Mouse (Mus musculus) forebrain, embryonic 13.5 days (tissue): ENCODE results near the gene Hsd3b7. TPM values are rescaled to one million over a fixed set of nuclear protein-coding genes. Genes with fewer than 3 reads are reported as not detected.
A peak's percentile ranks its signal among the peaks of the same experiment; 100 is the strongest.

Source experiments
- ATAC-seq: fragments of 200-750 bp; cut with Nextera tagmentation; 2 replicates; pipeline ENCODE4 v1.8.0; 2017
- H3K27ac ChIP-seq: fragments of 300-500 bp; sonication (generic); 2 replicates; pipeline ENCODE4 v1.5.1; 2015; ENCODE audit warnings: inconsistent platforms, mild to moderate bottlenecking, moderate library complexity
- H3K27me3 ChIP-seq: fragments of 300-500 bp; sonication (generic); 2 replicates; pipeline ENCODE4 v1.6.1; 2015; ENCODE audit warnings: mild to moderate bottlenecking, inconsistent platforms
- H3K36me3 ChIP-seq: fragments of 300-500 bp; sonication (generic); 2 replicates; pipeline ENCODE4 v1.6.1; 2015; ENCODE audit warnings: mild to moderate bottlenecking, inconsistent platforms; ENCODE audit not compliant: poor library complexity, severe bottlenecking
- H3K4me1 ChIP-seq: fragments of 300-500 bp; sonication (generic); 2 replicates; pipeline ENCODE4 v1.6.1; 2015; ENCODE audit warnings: inconsistent platforms
- H3K4me2 ChIP-seq: fragments of 300-500 bp; sonication (generic); 2 replicates; pipeline ENCODE4 v1.6.1; 2015; ENCODE audit warnings: inconsistent platforms, mild to moderate bottlenecking, moderate library complexity
- H3K4me3 ChIP-seq: fragments of 300-500 bp; sonication (generic); 2 replicates; pipeline ENCODE4 v1.5.1; 2015; ENCODE audit warnings: mild to moderate bottlenecking, inconsistent platforms
- H3K9ac ChIP-seq: fragments of 300-500 bp; sonication (generic); 2 replicates; pipeline ENCODE4 v1.6.1; 2015; ENCODE audit warnings: mild to moderate bottlenecking, inconsistent platforms
- H3K9me3 ChIP-seq: fragments of 300-500 bp; sonication (generic); replicated peaks from 2 replicates; pipeline ENCODE4 v1.6.1; 2016; ENCODE audit warnings: inconsistent platforms
- WGBS: fragments of 180-500 bp; shearing (Covaris S2); methylation state at CpG from one replicate; pipeline ENCODE4 v1.1.7; 2015; 5-methylcytosine and 5-hydroxymethylcytosine counted together
- polyA plus RNA-seq: library from polyadenylated mRNA; unstranded; fragments of >200 nt; fragmentation: Nextera tagmentation; extraction: Ambion mirVana; gene quantifications from 2 replicates; pipeline ENCODE4 v1.2.1, GENCODE M21; 2015

Hsd3b7 gene
- polyA plus RNA-seq, 1 experiment from 2014 or later, result 5.0 TPM

DNA sequence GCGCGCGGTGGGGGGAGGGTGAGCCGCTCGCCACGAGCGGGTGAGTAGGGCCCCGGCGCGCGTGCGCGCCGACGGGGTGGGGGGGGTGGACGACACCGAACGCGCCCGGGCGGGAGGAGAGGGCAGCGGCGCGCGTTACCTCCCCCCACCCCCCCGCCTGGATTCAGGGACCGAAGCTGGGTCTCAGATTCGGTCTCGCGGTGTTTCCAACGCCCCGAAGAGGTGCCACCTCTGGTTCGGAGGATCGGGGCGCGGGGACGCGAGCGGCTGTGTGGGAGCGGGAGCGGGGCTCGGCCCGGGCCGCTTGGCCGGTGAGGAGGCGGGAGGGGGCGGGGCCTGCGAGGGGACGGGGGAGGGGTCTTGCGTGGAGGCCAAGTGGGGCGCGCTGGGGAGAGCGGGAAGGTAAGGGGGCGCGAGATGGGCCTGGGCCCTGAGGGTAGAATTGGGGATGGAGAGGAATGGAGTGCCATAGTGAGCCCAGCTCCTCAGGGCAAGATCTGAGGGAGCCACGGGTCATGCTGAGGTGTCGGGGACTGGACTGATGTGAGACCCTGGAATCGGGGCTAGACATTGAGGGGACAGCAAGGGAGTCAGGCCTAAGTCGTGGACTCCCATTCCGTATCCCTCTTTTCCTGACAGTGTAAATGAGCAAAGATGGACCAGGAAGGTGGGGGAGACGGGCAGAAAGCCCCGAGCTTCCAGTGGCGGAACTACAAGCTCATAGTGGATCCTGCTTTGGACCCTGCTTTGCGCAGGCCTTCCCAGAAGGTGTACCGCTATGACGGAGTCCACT is 22.7 kb upstream of the Hsd3b7 start:
- Histone ChIP-seq H3K4me3 (peak overlapping the region; percentile 88), H3K27ac (peak overlapping the region; percentile 97), H3K27me3 (no peaks in the 10 kb centered on the region), H3K4me1 (peaks cover 18% of the 10 kb centered on the region), H3K36me3 (peaks cover 42% of the 10 kb centered on the region), H3K4me2 (peak overlapping the region; percentile 92), H3K9ac (peak overlapping the region; percentile 90), H3K9me3 (no peaks in the 10 kb centered on the region)
- 8% methylated on average over 18 of the region's 66 CpGs for WGBS
- peak; percentile 28 for ATAC-seq

DNA sequence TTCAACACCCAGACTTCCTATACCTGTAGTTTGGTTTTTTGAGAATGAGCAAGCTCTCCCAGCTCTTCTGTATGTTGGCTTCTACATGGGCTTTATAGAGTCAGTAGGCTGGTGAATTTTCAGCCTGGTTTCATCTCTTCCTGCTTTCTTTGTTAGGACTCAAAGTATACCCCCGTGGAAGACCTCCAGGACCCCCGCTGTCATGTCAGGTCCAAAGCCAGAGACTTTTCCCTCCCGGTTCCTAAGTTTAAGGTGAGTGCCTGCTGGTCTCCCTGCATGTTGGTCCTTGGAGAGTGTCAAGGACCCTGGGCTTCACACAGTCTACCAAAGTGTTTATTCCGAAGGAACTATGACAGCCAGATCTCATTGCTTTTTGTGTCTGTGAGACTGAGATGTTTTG is 22.1 kb upstream of the Hsd3b7 start:
- no peaks in the 10 kb centered on the region for H3K27me3 ChIP-seq
- peak overlapping the region; percentile 92 for H3K4me2 ChIP-seq
- no peak overlapping the region for H3K27ac ChIP-seq
- peaks cover 18% of the 10 kb centered on the region for H3K4me1 ChIP-seq
- peaks cover 47% of the 10 kb centered on the region for H3K36me3 ChIP-seq
- H3K4me3 ChIP-seq, result peak overlapping the region; percentile 88
- ATAC-seq, result no peak
- H3K9me3 ChIP-seq, result no peaks in the 10 kb centered on the region
- WGBS, result 75% methylated on average over 4 of the region's 4 CpGs
- H3K9ac ChIP-seq, result peak overlapping the region; percentile 90

- 93% methylated on average over 7 of the region's 7 CpGs for WGBS
- peaks cover 98% of the 10 kb centered on the region for H3K36me3 ChIP-seq
- no peak within 1 kb of the TSS for H3K27ac ChIP-seq
- H3K4me3 ChIP-seq, result no peak within 1 kb of the TSS
- no peaks in the 10 kb centered on the region for H3K27me3 ChIP-seq
- H3K4me2 ChIP-seq, result no peak within 1 kb of the TSS
- H3K9me3 ChIP-seq, result no peaks in the 10 kb centered on the region
- no peak within 1 kb of the TSS for H3K9ac ChIP-seq
- no peaks in the 10 kb centered on the region for H3K4me1 ChIP-seq
- ATAC-seq, result no peak
Observed at GRCm38 (mm10) chr7:127785308-127785707, 15.1 kb upstream of the Hsd3b7 start, which contains the start of gene Gm49388. TSS of gene Gm49388 (plus strand) at chr7:127785608.

GRCm38 (mm10) chr7:127797076-127797845 is 3.1 kb upstream of the Hsd3b7 start:
- no peaks in the 10 kb centered on the region for H3K9me3 ChIP-seq
- H3K27ac ChIP-seq, result no peak overlapping the region
- H3K4me1 ChIP-seq, result 0 out of 2 replicates have a peak, but pooled peaks cover 8% of the 10 kb centered on the region
- H3K36me3 ChIP-seq, result peaks cover 79% of the 10 kb centered on the region
- no peaks in the 10 kb centered on the region for H3K27me3 ChIP-seq
- no peak overlapping the region for H3K9ac ChIP-seq
- H3K4me2 ChIP-seq, result no peak overlapping the region
- WGBS, result 95% methylated on average over 23 of the region's 23 CpGs
- no peak overlapping the region for H3K4me3 ChIP-seq
- ATAC-seq, result no peak

DNA sequence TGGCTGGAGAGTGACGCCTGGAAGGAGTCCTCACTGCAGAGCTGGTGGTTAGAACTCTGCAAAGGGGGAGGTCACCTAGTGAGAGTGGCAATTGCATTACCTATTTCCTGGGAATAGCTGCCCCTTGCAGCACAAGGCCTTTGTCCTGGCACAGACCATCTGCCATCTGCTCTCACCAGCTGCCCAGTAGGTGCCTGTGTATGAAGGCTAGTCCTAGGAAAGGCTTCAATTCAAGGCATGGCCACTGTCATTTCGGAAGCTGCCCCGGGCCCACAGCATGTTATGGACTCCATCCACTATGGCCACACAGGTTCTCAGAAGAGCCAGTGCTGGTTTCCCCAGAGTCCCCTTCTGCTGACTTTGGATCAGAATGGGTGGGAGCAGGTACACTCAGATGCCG is 1.8 kb upstream of the Hsd3b7 start:
- H3K27ac ChIP-seq, result no peak overlapping the region
- ATAC-seq, result no peak

GRCm38 (mm10) chr7:127799211-127799610 is 1.2 kb upstream of the Hsd3b7 start:
- H3K36me3 ChIP-seq, result peaks cover 74% of the 10 kb centered on the region
- no peak overlapping the region for H3K27ac ChIP-seq
- ATAC-seq, result no peak
- H3K27me3 ChIP-seq, result no peaks in the 10 kb centered on the region
- H3K4me3 ChIP-seq, result no peak overlapping the region
- WGBS, result 90% methylated on average over 13 of the region's 13 CpGs
- 0 out of 2 replicates have a peak, but pooled peaks cover 8% of the 10 kb centered on the region for H3K4me1 ChIP-seq
- H3K4me2 ChIP-seq, result no peak overlapping the region
- H3K9ac ChIP-seq, result no peak overlapping the region
- H3K9me3 ChIP-seq, result no peaks in the 10 kb centered on the region

More for the DNA sequence above, 1.8 kb upstream of the Hsd3b7 start:
- 87% methylated on average over 4 of the region's 4 CpGs for WGBS
- Histone ChIP-seq H3K4me2 (no peak overlapping the region), H3K27me3 (no peaks in the 10 kb centered on the region), H3K36me3 (peaks cover 79% of the 10 kb centered on the region), H3K4me3 (no peak overlapping the region), H3K4me1 (0 out of 2 replicates have a peak, but pooled peaks cover 8% of the 10 kb centered on the region), H3K9ac (no peak overlapping the region), H3K9me3 (no peaks in the 10 kb centered on the region)

DNA sequence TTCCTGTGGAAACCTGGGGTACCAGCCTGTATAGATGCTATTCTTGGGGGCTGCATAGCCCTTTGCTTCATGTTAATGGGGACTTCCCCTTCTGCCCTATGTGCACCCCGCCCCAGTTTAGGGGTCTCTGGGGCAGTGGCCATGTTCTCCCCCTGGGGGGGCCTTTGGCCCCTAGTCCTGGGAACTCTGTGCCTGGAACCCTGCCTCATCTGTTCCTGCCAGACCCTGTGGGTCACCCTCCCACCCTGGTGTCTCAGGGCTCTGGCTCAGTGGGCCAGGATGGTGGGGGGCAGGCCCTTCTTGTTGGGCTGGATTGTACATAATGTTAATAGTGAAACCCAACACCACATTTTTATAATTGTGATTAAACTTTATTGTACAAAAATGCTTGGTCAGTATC is 666 bp upstream of the Hsd3b7 start:
- no peak overlapping the region for H3K4me3 ChIP-seq
- H3K4me1 ChIP-seq, result 0 out of 2 replicates have a peak, but pooled peaks cover 8% of the 10 kb centered on the region
- 100% methylated on average over 1 of the region's 1 CpGs for WGBS
- 0 out of 2 replicates have a peak overlapping the region, but pooled peaks have one; percentile 32 for H3K27ac ChIP-seq
- H3K4me2 ChIP-seq, result no peak overlapping the region
- no peaks in the 10 kb centered on the region for H3K27me3 ChIP-seq
- H3K36me3 ChIP-seq, result peaks cover 75% of the 10 kb centered on the region
- no peak for ATAC-seq
- no peak overlapping the region for H3K9ac ChIP-seq
- no peaks in the 10 kb centered on the region for H3K9me3 ChIP-seq

DNA sequence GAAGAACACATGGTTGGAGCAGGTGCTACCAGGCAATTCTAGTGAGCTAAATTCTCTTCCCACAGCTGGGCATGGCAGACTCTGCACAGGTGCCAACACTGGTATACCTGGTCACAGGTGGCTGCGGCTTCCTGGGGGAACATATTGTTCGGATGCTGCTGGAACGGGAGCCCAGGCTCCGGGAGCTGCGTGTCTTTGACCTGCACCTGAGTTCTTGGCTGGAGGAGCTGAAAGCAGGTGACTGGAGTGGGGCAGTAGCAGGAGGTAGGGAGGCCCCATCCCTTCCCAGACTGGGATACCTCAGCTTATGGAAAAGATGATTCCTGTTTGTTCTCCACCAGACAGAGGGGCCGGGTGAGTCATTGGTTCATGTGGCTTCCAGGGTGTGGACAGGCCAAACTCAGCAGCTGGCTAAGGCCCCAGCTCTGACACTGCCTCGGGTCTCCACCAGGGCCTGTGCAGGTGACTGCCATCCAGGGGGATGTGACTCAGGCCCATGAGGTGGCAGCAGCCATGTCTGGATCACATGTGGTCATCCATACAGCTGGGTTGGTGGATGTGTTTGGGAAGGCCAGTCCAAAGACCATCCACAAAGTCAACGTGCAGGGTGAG is 712 bp downstream of the Hsd3b7 start:
- 0 out of 2 replicates have a peak, but pooled peaks cover 8% of the 10 kb centered on the region for H3K4me1 ChIP-seq
- H3K9ac ChIP-seq, result peak overlapping the region; percentile 22; the same call in 1 of the 2 replicates
- no peaks in the 10 kb centered on the region for H3K9me3 ChIP-seq
- no peak overlapping the region for H3K4me2 ChIP-seq
- H3K4me3 ChIP-seq, result no peak overlapping the region
- H3K27me3 ChIP-seq, result no peaks in the 10 kb centered on the region
- 93% methylated on average over 8 of the region's 8 CpGs for WGBS
- ATAC-seq, result peak; percentile 14; the same call in 1 of the 2 replicates
- peaks cover 74% of the 10 kb centered on the region for H3K36me3 ChIP-seq
- H3K27ac ChIP-seq, result no peak overlapping the region

DNA sequence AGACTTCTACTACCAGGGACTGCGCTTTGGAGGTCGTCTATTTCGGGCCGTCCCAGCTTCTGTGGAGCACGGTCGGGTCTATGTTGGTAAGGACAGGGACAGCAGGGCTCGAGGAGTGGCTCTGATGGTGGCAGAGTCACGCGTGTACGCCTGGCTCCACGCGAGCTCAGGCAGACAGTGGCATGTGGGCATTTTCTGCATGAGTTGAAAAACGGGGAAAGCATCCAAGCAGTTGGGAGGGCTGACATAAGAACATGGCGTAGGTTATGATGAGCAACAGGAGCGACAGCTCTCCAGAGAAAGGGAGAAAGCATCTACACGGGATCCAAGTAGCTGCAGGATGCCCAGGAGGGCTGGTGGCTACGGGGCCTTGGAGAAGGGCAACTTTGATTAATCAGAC is 1.9 kb downstream of the Hsd3b7 start:
- peaks cover 71% of the 10 kb centered on the region for H3K36me3 ChIP-seq
- no peak overlapping the region for H3K4me2 ChIP-seq
- no peak overlapping the region for H3K27ac ChIP-seq
- no peaks in the 10 kb centered on the region for H3K9me3 ChIP-seq
- H3K9ac ChIP-seq, result no peak overlapping the region
- H3K4me1 ChIP-seq, result 0 out of 2 replicates have a peak, but pooled peaks cover 8% of the 10 kb centered on the region
- H3K27me3 ChIP-seq, result no peaks in the 10 kb centered on the region
- no peak overlapping the region for H3K4me3 ChIP-seq
- no peak for ATAC-seq
- 92% methylated on average over 17 of the region's 17 CpGs for WGBS

GRCm38 (mm10) chr7:127808821-127809220 is 8.4 kb downstream of the Hsd3b7 start:
- H3K4me2 ChIP-seq, result no peak overlapping the region
- H3K4me3 ChIP-seq, result no peak overlapping the region
- no peaks in the 10 kb centered on the region for H3K27me3 ChIP-seq
- 44% methylated on average over 5 of the region's 5 CpGs for WGBS
- H3K36me3 ChIP-seq, result peaks cover 81% of the 10 kb centered on the region
- H3K27ac ChIP-seq, result no peak overlapping the region
- no peak overlapping the region for H3K9ac ChIP-seq
- H3K9me3 ChIP-seq, result no peaks in the 10 kb centered on the region
- no peak for ATAC-seq
- H3K4me1 ChIP-seq, result peaks cover under 1% of the 10 kb centered on the region; the same call in 1 of the 2 replicates

DNA sequence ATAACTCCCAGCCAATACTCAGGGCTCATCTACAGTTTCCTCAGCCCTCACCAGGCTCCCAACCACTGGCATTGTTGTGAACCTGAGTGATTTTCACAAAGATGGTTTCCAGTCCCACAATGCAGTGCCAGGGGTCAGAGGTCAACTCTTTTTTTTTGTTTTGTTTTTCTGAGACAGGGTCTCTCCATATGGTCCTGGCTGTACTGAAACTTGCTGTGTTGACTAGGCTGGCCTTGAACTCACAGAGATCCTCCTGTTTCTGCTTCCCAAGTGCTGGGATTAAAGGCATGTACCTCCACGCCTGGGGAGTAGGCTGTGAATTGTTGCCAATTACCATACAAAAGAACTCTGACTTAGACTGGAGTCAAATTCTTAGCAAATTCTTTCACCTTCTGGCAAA is 9.4 kb downstream of the Hsd3b7 start:
- Histone ChIP-seq H3K4me3 (no peak overlapping the region), H3K36me3 (peaks cover 85% of the 10 kb centered on the region), H3K4me2 (no peak overlapping the region), H3K27ac (no peak overlapping the region), H3K27me3 (no peaks in the 10 kb centered on the region), H3K9ac (no peak overlapping the region), H3K4me1 (peaks cover 11% of the 10 kb centered on the region; the same call in 1 of the 2 replicates), H3K9me3 (no peaks in the 10 kb centered on the region)
- no peak for ATAC-seq
- WGBS, result 83% methylated on average over 1 of the region's 1 CpGs

DNA sequence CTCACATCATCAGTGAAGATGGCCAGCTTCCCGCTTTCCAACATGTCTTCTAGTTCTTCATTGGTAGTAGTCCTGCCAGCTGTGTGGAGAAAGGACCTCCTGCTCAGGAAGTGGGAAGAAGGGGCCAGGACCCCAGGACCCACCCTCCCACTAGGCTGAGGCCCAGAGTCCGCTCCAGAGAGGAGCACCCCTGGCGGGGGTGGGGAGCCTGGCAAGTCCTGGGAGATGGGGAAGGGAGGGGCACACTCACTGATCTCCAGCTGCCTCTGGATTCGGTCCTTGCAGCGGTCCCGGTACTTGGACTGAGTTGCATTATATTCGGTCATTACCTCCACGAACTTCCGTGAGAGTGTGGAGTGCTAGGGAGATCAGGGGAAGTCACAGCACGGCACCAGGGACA is 10.2 kb downstream of the Hsd3b7 start:
- WGBS, result 78% methylated on average over 10 of the region's 10 CpGs
- ATAC-seq, result no peak

More for the DNA sequence above, 10.2 kb downstream of the Hsd3b7 start:
- Histone ChIP-seq H3K9ac (no peak overlapping the region), H3K4me3 (no peak overlapping the region), H3K27me3 (no peaks in the 10 kb centered on the region), H3K4me2 (no peak overlapping the region), H3K4me1 (peaks cover 15% of the 10 kb centered on the region; the same call in 1 of the 2 replicates), H3K36me3 (peaks cover 80% of the 10 kb centered on the region), H3K27ac (no peak overlapping the region), H3K9me3 (no peaks in the 10 kb centered on the region)
